Mouse (Mus musculus) granulocyte monocyte progenitor cell, adult 5-6 weeks (primary cell): ENCODE measurements around the gene Asb10. TPM values are rescaled to one million over a fixed set of nuclear protein-coding genes. Genes with fewer than 3 reads are reported as not detected.

Experiments
- ATAC-seq: replicated peaks from 2 replicates; pipeline ENCODE4 v1.8.0; 2016; ENCODE audit warnings: mild to moderate bottlenecking, moderate TSS enrichment, inconsistent platforms; ENCODE audit not compliant: poor library complexity, severe bottlenecking
- total RNA-seq, 2 experiments: library from RNA; stranded (forward) in 1 of 2; stranded (reverse) in 1 of 2; fragments of 200-712, 200-1000 nt in 1 of 2; fragments of >200 nt in 1 of 2; fragmentation: Nextera tagmentation in 1 of 2; gene quantifications; 2 replicates each; pipeline ENCODE4 v1.2.3; 2014 to 2017

Gene Asb10
- total RNA-seq, 2 experiments from 2014 or later, result not detected

DNA sequence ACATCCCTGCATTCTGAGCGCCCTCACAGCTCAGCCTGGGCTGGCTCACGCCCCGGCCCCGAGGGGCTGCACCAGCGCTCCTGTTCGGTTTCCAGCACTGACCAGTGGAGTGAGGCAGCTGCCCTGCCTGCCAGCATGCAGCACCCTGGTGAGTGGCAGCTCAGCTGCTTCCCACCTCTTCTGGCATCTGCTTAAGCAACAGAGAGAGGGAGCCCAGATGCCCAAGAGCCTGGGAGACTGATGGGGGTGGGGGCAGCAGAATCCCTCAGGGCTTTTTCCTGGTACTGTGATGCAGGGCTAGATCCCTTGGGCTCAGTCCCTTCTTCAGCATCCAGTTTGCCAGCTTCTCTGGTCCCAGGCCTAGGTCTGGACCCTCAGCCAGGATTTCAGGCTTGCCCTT lies 44.0 kb downstream of the Asb10 start:
- no peak for ATAC-seq

DNA sequence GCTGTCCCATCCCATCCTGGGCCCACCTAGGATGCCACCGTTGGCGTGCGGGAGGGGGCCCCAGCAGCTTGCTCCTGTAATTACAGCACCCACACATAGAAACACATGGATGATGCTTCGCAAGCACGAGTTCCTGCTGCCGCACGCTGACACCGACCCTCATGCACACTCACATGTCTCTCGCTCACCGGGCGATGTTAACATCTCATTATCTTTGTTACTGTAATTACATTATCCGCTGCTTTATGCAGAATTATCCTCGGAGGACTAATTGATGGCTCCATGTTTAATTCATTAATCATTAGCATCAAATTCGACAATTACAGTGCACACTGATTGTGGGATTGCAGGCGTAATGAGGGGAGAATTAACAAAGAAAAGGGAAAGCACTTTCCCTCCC lies 45.8 kb downstream of the Asb10 start:
- ATAC-seq, result no peak

DNA sequence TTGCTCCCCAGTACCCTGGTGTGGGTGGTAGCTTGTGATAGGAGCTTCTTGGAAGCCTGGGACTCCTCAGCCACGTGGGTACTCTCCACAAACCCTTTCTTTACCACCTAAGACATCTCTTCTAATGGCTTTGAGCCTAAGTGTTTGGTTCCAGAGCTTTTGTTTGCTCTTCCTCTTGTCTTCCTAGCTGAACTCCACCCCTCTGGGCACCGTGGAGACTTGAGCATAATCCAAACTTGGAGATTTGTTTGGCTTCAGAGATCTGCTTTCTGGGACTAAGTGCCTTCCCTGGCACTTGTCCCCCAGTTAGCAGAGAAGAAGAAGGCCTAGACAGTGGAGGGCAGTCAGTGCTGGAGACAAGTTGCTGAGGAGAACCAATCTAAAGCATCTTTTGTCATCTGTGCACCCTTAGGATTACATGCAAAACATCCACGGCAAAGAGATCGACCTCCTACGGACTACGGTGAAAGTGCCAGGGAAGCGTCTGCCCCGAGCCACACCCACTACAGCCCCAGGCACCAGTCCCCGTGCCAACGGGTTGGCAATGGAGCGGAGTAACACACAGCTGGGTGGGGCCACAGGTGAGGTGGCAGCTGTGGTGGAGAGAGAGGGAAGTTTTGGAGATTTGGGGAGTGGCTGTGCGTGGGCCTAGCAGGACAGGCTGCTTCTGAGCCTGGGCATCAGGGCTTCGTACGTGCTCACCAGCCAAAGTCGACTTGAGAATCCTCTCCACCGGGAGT lies 48.1 kb downstream of the Asb10 start:
- no peak for ATAC-seq

DNA sequence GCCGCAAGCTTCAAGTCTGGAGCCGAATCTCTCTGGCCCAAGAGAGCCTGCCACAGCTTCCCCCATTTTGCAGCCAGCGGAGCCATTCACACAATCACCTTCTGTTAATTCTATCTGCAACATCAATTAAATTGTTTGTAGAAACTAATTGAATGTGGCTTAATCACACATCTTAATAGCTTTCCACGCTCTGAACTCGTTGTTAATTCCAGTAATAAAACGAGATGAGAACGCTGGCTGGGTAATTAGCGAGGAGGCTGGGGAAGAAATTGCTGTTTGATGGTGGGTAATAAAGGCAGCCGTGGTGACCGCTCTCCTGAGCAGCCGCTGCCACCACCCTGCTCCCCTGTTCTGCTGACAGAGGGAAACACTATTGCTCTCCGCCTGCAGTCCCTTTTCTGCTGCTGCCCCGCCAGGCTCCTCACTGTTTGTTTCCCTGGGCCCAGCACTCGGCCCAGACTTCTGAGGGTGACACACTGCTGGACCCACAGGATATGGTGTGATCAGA lies 50.3 kb downstream of the Asb10 start:
- no peak for ATAC-seq

- ATAC-seq, result no peak
Observed at GRCm38 (mm10) chr5:24486738-24487137, 54.0 kb downstream of the Asb10 start.

- peak; percentile 72 for ATAC-seq
Observed at GRCm38 (mm10) chr5:24486097-24486496, 54.7 kb downstream of the Asb10 start.

DNA sequence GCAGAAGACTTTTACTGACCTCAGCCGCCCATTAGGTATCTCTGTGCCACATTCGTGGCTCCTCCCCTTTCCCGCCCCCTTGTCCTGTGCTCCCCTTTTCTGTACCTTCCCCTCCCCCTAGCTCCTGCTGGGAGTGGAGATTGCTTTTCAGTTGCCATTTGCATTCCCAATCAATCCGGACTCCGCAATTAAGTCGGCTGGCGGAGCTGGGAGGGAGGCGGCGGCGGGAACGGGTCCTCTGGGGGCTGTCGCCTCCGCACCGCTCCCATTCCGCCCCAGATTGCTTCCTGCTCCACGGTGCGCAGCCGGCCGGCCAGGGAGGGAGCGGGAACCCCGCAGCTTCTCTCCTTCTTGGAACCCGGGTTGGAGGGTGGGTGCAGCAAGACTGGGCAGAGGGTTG lies 55.8 kb downstream of the Asb10 start:
- ATAC-seq, result no peak

GRCm38 (mm10) chr5:24483326-24483725 lies 57.5 kb downstream of the Asb10 start:
- ATAC-seq, result peak; percentile 77

Other genes with a start within 250 kb of the Asb10 start
- gene Kcnh2, start 189.4 kb downstream of the Asb10 start, total RNA-seq (2014; fragmentation: Nextera tagmentation), result not detected in 2 replicates
- gene Kcnh2, start 189.4 kb downstream of the Asb10 start, total RNA-seq (2017), result not detected in 2 replicates
- gene Nos3, start 176.2 kb downstream of the Asb10 start, total RNA-seq (2014; fragmentation: Nextera tagmentation), result 0.56 TPM in 1 of 2 replicates, not detected in the other
- gene Nos3, start 176.2 kb downstream of the Asb10 start, total RNA-seq (2017), result not detected in 2 replicates
- 1.8 and 4.0 TPM in 2 replicates for gene Atg9b, start 148.8 kb downstream of the Asb10 start, total RNA-seq (2014; fragmentation: Nextera tagmentation)
- gene Atg9b, start 148.8 kb downstream of the Asb10 start, total RNA-seq (2017), result 4.0 and 5.3 TPM in 2 replicates
- gene Abcb8, start 147.3 kb downstream of the Asb10 start, total RNA-seq (2014; fragmentation: Nextera tagmentation), result 17.6 and 56.8 TPM in 2 replicates
- gene Abcb8, start 147.3 kb downstream of the Asb10 start, total RNA-seq (2017), result 14.4 and 23.9 TPM in 2 replicates
- gene Asic3, start 127.6 kb downstream of the Asb10 start, total RNA-seq (2014; fragmentation: Nextera tagmentation), result not detected in 2 replicates
- not detected in 2 replicates for gene Asic3, start 127.6 kb downstream of the Asb10 start, total RNA-seq (2017)
- 24.4 and 36.9 TPM in 2 replicates for gene Cdk5, start 117.4 kb downstream of the Asb10 start, total RNA-seq (2014; fragmentation: Nextera tagmentation)
- 20.7 and 22.4 TPM in 2 replicates for gene Cdk5, start 117.4 kb downstream of the Asb10 start, total RNA-seq (2017)
- gene Slc4a2, start 117.1 kb downstream of the Asb10 start, total RNA-seq (2014; fragmentation: Nextera tagmentation), result 20.9 and 28.9 TPM in 2 replicates
- 13.5 and 29.3 TPM in 2 replicates for gene Slc4a2, start 117.1 kb downstream of the Asb10 start, total RNA-seq (2017)
- gene Fastk, start 95.7 kb downstream of the Asb10 start, total RNA-seq (2014; fragmentation: Nextera tagmentation), result 53.8 and 75.7 TPM in 2 replicates
- gene Fastk, start 95.7 kb downstream of the Asb10 start, total RNA-seq (2017), result 15.9 and 23.3 TPM in 2 replicates
- 6.4 and 18.7 TPM in 2 replicates for gene Tmub1, start 93.1 kb downstream of the Asb10 start, total RNA-seq (2014; fragmentation: Nextera tagmentation)
- gene Tmub1, start 93.1 kb downstream of the Asb10 start, total RNA-seq (2017), result 8.8 and 11.1 TPM in 2 replicates
- 21.5 and 26.8 TPM in 2 replicates for gene Agap3, start 88.8 kb downstream of the Asb10 start, total RNA-seq (2014; fragmentation: Nextera tagmentation)
- gene Agap3, start 88.8 kb downstream of the Asb10 start, total RNA-seq (2017), result 19.4 and 31.8 TPM in 2 replicates
- gene Gbx1, start 13.8 kb downstream of the Asb10 start, total RNA-seq (2014; fragmentation: Nextera tagmentation), result not detected in 2 replicates
- gene Gbx1, start 13.8 kb downstream of the Asb10 start, total RNA-seq (2017), result not detected in 2 replicates
- gene 4931409K22Rik, start 15.8 kb upstream of the Asb10 start, total RNA-seq (2014; fragmentation: Nextera tagmentation), result not detected in 2 replicates
- not detected in 2 replicates for gene 4931409K22Rik, start 15.8 kb upstream of the Asb10 start, total RNA-seq (2017)
- 51.6 and 74.3 TPM in 2 replicates for gene Abcf2, start 36.5 kb upstream of the Asb10 start, total RNA-seq (2014; fragmentation: Nextera tagmentation)
- gene Abcf2, start 36.5 kb upstream of the Asb10 start, total RNA-seq (2017), result 98.3 and 98.8 TPM in 2 replicates
- 17.8 and 17.9 TPM in 2 replicates for gene Chpf2, start 45.8 kb upstream of the Asb10 start, total RNA-seq (2014; fragmentation: Nextera tagmentation)
- gene Chpf2, start 45.8 kb upstream of the Asb10 start, total RNA-seq (2017), result 10.4 and 29.2 TPM in 2 replicates
- gene Smarcd3, start 83.4 kb upstream of the Asb10 start, total RNA-seq (2014; fragmentation: Nextera tagmentation), result not detected in 2 replicates
- 0.05 and 0.34 TPM in 2 replicates for gene Smarcd3, start 83.4 kb upstream of the Asb10 start, total RNA-seq (2017)
- gene Nub1, start 144.6 kb upstream of the Asb10 start, total RNA-seq (2014; fragmentation: Nextera tagmentation), result 28.2 and 30.4 TPM in 2 replicates
- gene Nub1, start 144.6 kb upstream of the Asb10 start, total RNA-seq (2017), result 33.1 and 37.6 TPM in 2 replicates
- 1.5 and 2.2 TPM in 2 replicates for gene Wdr86, start 189.7 kb upstream of the Asb10 start, total RNA-seq (2014; fragmentation: Nextera tagmentation)
- not detected in 2 replicates for gene Wdr86, start 189.7 kb upstream of the Asb10 start, total RNA-seq (2017)
- gene Crygn, start 217.0 kb upstream of the Asb10 start, total RNA-seq (2014; fragmentation: Nextera tagmentation), result not detected in 2 replicates
- not detected in 2 replicates for gene Crygn, start 217.0 kb upstream of the Asb10 start, total RNA-seq (2017)